In the genomic region with DNA sequence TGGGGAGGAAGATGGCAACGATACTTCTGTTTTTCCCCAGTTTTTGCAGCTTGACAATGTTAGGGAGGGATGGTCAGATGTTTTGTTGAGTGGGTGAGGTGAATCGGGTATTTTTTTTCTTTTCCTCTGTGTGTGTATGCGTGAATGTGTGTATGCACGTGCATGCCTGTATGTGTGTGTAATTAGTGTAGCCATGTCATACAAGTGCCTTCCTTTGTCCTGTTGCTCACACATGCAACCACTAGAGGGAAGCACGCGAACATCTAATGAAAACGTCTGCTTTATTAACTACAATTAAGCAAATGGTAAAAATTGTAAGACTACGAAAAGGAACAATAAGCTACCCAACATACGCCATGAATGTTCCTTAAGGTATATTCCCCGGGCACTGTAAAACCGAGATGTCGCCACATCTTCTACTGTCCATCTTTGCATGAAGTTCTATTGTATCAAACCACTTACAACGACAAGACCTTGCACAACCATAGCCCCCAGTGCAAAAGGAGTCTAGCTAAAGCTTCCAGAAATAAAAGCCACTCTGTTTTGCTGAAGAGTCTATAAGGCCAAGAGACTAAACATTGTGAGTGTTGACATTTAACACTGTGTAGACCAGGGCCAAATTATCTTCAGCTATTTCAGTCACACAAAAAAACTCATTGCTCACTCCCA, we compare ENCODE assay signal across 8 mouse cellular contexts. TPM values are rescaled to one million over a fixed set of nuclear protein-coding genes. Genes with fewer than 3 reads are reported as not detected.
A peak's percentile ranks its signal among the peaks of the same experiment; 100 is the strongest.
DNase-seq lines count a peak whose midpoint lies in the region; ATAC-seq lines count a peak whose summit lies in the region.

No protein-coding gene starts in this region.

- H3K36me3 ChIP-seq in forebrain, embryonic 15.5 days: no peaks in the 10 kb centered on the region
- no peaks in the 10 kb centered on the region for H3K36me3 ChIP-seq in forebrain, embryonic 12.5 days (replicated peaks)
- H3K36me3 ChIP-seq in forebrain, embryonic 16.5 days (ENCODE audit: control insufficient read depth, insufficient read depth): no peaks in the 10 kb centered on the region
- no peaks in the 10 kb centered on the region for H3K36me3 ChIP-seq in neural tube, embryonic 15.5 days

- no peak overlapping the region for H3K4me3 ChIP-seq in forebrain, embryonic 15.5 days
- no peak overlapping the region for H3K4me3 ChIP-seq in forebrain, embryonic 12.5 days (replicated peaks)
- H3K4me3 ChIP-seq in forebrain, embryonic 16.5 days (replicated peaks; ENCODE audit: low read length): no peak overlapping the region
- H3K4me3 ChIP-seq in neural tube, embryonic 15.5 days (replicated peaks): no peak overlapping the region

- H3K4me2 ChIP-seq in forebrain, embryonic 15.5 days (replicated peaks): no peak overlapping the region
- H3K4me2 ChIP-seq in forebrain, embryonic 12.5 days: no peak overlapping the region
- H3K4me2 ChIP-seq in forebrain, embryonic 16.5 days (ENCODE audit: low read length): no peak overlapping the region
- H3K4me2 ChIP-seq in neural tube, embryonic 15.5 days: no peak overlapping the region

- H3K27me3 ChIP-seq in forebrain, embryonic 15.5 days: no peaks in the 10 kb centered on the region
- H3K27me3 ChIP-seq in forebrain, embryonic 12.5 days: peaks cover 4% of the 10 kb centered on the region
- H3K27me3 ChIP-seq in forebrain, embryonic 16.5 days (replicated peaks; ENCODE audit: control insufficient read depth, insufficient read depth, low read length): no peaks in the 10 kb centered on the region
- no peaks in the 10 kb centered on the region for H3K27me3 ChIP-seq in neural tube, embryonic 15.5 days (replicated peaks)

- peak; percentile 14 for DNase-seq in thymus, postnatal 14 days
- DNase-seq in thymus, postnatal 36 days: no peak
- peak; percentile 18 to 66 for DNase-seq in layer of hippocampus, postnatal 25 days (ENCODE audit: extremely low spot score in 1 of 2, low spot score in 1 of 2)
- no peak for DNase-seq in gastrocnemius, postnatal 4 days (ENCODE audit: low spot score in 2 of 2)

- WGBS in forebrain, embryonic 15.5 days: 44% methylated on average over 13 of the region's 13 CpGs
- 56% methylated on average over 13 of the region's 13 CpGs for WGBS in forebrain, embryonic 12.5 days
- 47% methylated on average over 13 of the region's 13 CpGs for WGBS in forebrain, embryonic 16.5 days
- 46% methylated on average over 13 of the region's 13 CpGs for WGBS in neural tube, embryonic 15.5 days

- no peaks in the 10 kb centered on the region for H3K4me1 ChIP-seq in forebrain, embryonic 15.5 days
- H3K4me1 ChIP-seq in forebrain, embryonic 12.5 days: no peaks in the 10 kb centered on the region
- no peaks in the 10 kb centered on the region for H3K4me1 ChIP-seq in forebrain, embryonic 16.5 days (replicated peaks; ENCODE audit: control insufficient read depth, insufficient read depth, low read length)
- H3K4me1 ChIP-seq in neural tube, embryonic 15.5 days: no peaks in the 10 kb centered on the region

- no peak overlapping the region for H3K27ac ChIP-seq in forebrain, embryonic 15.5 days (replicated peaks)
- no peak overlapping the region for H3K27ac ChIP-seq in forebrain, embryonic 12.5 days
- H3K27ac ChIP-seq in forebrain, embryonic 16.5 days (ENCODE audit: low read length): no peak overlapping the region
- no peak overlapping the region for H3K27ac ChIP-seq in neural tube, embryonic 15.5 days (replicated peaks)

- H3K9me3 ChIP-seq in forebrain, embryonic 15.5 days: no peaks in the 10 kb centered on the region
- H3K9me3 ChIP-seq in forebrain, embryonic 12.5 days: no peaks in the 10 kb centered on the region
- no peaks in the 10 kb centered on the region for H3K9me3 ChIP-seq in forebrain, embryonic 16.5 days (ENCODE audit: control insufficient read depth, low read length)
- H3K9me3 ChIP-seq in neural tube, embryonic 15.5 days (replicated peaks): no peaks in the 10 kb centered on the region

- no peak overlapping the region for H3K9ac ChIP-seq in forebrain, embryonic 15.5 days (replicated peaks)
- no peak overlapping the region for H3K9ac ChIP-seq in forebrain, embryonic 12.5 days
- no peak overlapping the region for H3K9ac ChIP-seq in forebrain, embryonic 16.5 days (replicated peaks; ENCODE audit: low read depth, low read length)
- H3K9ac ChIP-seq in neural tube, embryonic 15.5 days (replicated peaks): no peak overlapping the region

- peak; percentile 75 for ATAC-seq in forebrain, embryonic 15.5 days (replicated peaks)
- no peak; the same call in 1 of the 2 replicates for ATAC-seq in forebrain, embryonic 12.5 days (ENCODE audit: low FRiP score)
- ATAC-seq in forebrain, embryonic 16.5 days: peak; percentile 83
- ATAC-seq in neural tube, embryonic 15.5 days (ENCODE audit: low FRiP score): peak; percentile 77

RNA-seq across cellular contexts. Expression of a gene that starts 37.7 kb away (rescaled TPM):
- 0.06 and 0.23 TPM in 2 replicates for polyA plus RNA-seq in forebrain, embryonic 15.5 days (2015; fragmentation: Nextera tagmentation; extraction: Ambion mirVana)
- polyA plus RNA-seq in forebrain, embryonic 12.5 days (2016; fragmentation: Nextera tagmentation; extraction: Ambion mirVana): 0.18 and 0.23 TPM in 2 replicates
- polyA plus RNA-seq in forebrain, embryonic 16.5 days (2015; fragmentation: Nextera tagmentation; extraction: Ambion mirVana): 0.43 TPM in 1 of 2 replicates, not detected in the other
- total RNA-seq in layer of hippocampus, postnatal 25 days (2021): 1 to 10 TPM; 3.2 to 4.2 TPM
- polyA plus RNA-seq in neural tube, embryonic 15.5 days (2015; fragmentation: Nextera tagmentation; extraction: Ambion mirVana): 1.3 and 1.6 TPM in 2 replicates
- total RNA-seq in gastrocnemius, postnatal 4 days (2021): 1 to 10 TPM; 1.2 to 1.5 TPM

Comparison
In these comparisons a context has a peak if more than half of its experiments do, and no peak if none do; other contexts are left out.
1. DNase-seq: peak in thymus, postnatal 14 days (single experiment) and layer of hippocampus, postnatal 25 days (2 of 2); none in thymus, postnatal 36 days (0 of 2) and gastrocnemius, postnatal 4 days (0 of 2).